Mouse (Mus musculus) midbrain, embryonic 16.5 days (tissue): Measurements from ENCODE around the gene Nol12. TPM values are rescaled to one million over a fixed set of nuclear protein-coding genes. Genes with fewer than 3 reads are reported as not detected.

Experiments used
- ATAC-seq: fragments of 200-750 bp; cut with Nextera tagmentation; 2 replicates; pipeline ENCODE4 v1.8.0; 2017; ENCODE audit warnings: moderate TSS enrichment
- H3K27ac ChIP-seq: fragments of 300-500 bp; sonication (generic); 2 replicates; pipeline ENCODE4 v1.5.1; 2014; ENCODE audit warnings: mild to moderate bottlenecking, low read length, mixed read lengths
- H3K27me3 ChIP-seq: fragments of 300-500 bp; sonication (generic); 2 replicates; pipeline ENCODE4 v1.6.1; 2014; ENCODE audit warnings: low read depth, low read length, mixed read lengths; ENCODE audit not compliant: control insufficient read depth, insufficient read depth
- H3K36me3 ChIP-seq: fragments of 300-500 bp; sonication (generic); 2 replicates; pipeline ENCODE4 v1.6.1; 2014; ENCODE audit warnings: mild to moderate bottlenecking, low read length, moderate library complexity, mixed read lengths; ENCODE audit not compliant: control insufficient read depth, insufficient read depth
- H3K4me1 ChIP-seq: fragments of 300-500 bp; sonication (generic); 2 replicates; pipeline ENCODE4 v1.6.1; 2014; ENCODE audit warnings: mild to moderate bottlenecking, low read length, mixed read lengths; ENCODE audit not compliant: control insufficient read depth, insufficient read depth
- H3K4me2 ChIP-seq: fragments of 300-500 bp; sonication (generic); 2 replicates; pipeline ENCODE4 v1.6.1; 2014; ENCODE audit warnings: mild to moderate bottlenecking, low read length, mixed read lengths
- H3K4me3 ChIP-seq: fragments of 300-500 bp; sonication (generic); 2 replicates; pipeline ENCODE4 v1.5.1; 2014; ENCODE audit warnings: low read depth, mild to moderate bottlenecking, low read length, moderate library complexity, mixed read lengths
- H3K9ac ChIP-seq: fragments of 300-500 bp; sonication (generic); 2 replicates; pipeline ENCODE4 v1.6.1; 2014; ENCODE audit warnings: low read depth, low read length, mixed read lengths
- H3K9me3 ChIP-seq: fragments of 300-500 bp; sonication (generic); replicated peaks from 2 replicates; pipeline ENCODE4 v1.6.1; 2014; ENCODE audit warnings: mild to moderate bottlenecking, low read length, mixed read lengths; ENCODE audit not compliant: control insufficient read depth, poor library complexity, severe bottlenecking
- WGBS: fragments of 180-500 bp; shearing (Covaris S2); extraction: QIAGEN DNeasy Blood & Tissue Kit; methylation state at CpG from one replicate; pipeline ENCODE4 v1.1.7; 2014; 5-methylcytosine and 5-hydroxymethylcytosine counted together
- polyA plus RNA-seq: library from polyadenylated mRNA; unstranded; fragments of >200 nt; fragmentation: Nextera tagmentation; extraction: Ambion mirVana; gene quantifications from 2 replicates; pipeline ENCODE4 v1.2.1, GENCODE M21; 2015

Nol12 gene
- 66.3 and 67.6 TPM in 2 replicates for polyA plus RNA-seq

GRCm38 (mm10) chr15:78934784-78935320, at the start of gene Nol12:
Nol12 (plus strand) TSS chr15:78934933.
- no peaks in the 10 kb centered on the region for H3K27me3 ChIP-seq
- WGBS: under 1% methylated on average over 41 of the region's 42 CpGs
- peak within 1 kb of the TSS; percentile 75 for H3K27ac ChIP-seq
- H3K4me1 ChIP-seq: peaks cover 8% of the 10 kb centered on the region
- H3K4me2 ChIP-seq: peak within 1 kb of the TSS; percentile 63
- ATAC-seq: peak; percentile 91
- peak within 1 kb of the TSS; percentile 62 for H3K9ac ChIP-seq
- no peaks in the 10 kb centered on the region for H3K9me3 ChIP-seq
- H3K4me3 ChIP-seq: peak within 1 kb of the TSS; percentile 56
- H3K36me3 ChIP-seq: peaks cover 10% of the 10 kb centered on the region

GRCm38 (mm10) chr15:78889401-78889853, 45.3 kb upstream of the Nol12 start:
- Histone ChIP-seq H3K27ac (no peak overlapping the region), H3K9ac (no peak overlapping the region), H3K4me1 (no peaks in the 10 kb centered on the region), H3K36me3 (peaks cover 33% of the 10 kb centered on the region), H3K9me3 (no peaks in the 10 kb centered on the region), H3K4me2 (no peak overlapping the region), H3K4me3 (no peak overlapping the region), H3K27me3 (no peaks in the 10 kb centered on the region)
- ATAC-seq: no peak
- 19% methylated on average over 13 of the region's 13 CpGs for WGBS

DNA sequence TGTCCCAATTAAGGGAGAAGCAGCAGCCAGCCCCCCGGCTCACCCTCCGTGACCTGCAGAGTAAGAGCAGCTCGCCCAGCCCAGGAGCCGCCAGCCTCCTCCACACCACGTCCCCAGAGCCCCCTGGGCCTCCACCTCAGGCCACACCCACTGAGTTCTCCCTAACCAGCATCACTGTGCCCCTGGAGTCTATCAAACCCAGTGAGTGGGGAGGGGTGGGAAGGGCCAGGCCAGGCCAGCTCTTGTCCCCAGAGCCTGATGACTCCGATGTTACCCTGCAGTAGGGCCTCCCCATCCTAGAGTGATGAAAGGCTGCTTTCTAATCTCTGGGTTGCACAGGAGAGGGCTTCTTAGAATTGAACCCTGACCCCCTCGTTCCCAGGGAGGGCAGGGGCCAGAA, 42.3 kb upstream of the Nol12 start:
- H3K9ac ChIP-seq: no peak overlapping the region
- no peaks in the 10 kb centered on the region for H3K9me3 ChIP-seq
- no peaks in the 10 kb centered on the region for H3K27me3 ChIP-seq
- H3K4me3 ChIP-seq: no peak overlapping the region
- WGBS: 70% methylated on average over 7 of the region's 7 CpGs
- ATAC-seq: no peak
- no peaks in the 10 kb centered on the region for H3K4me1 ChIP-seq
- no peak overlapping the region for H3K27ac ChIP-seq
- no peak overlapping the region for H3K4me2 ChIP-seq
- peaks cover 22% of the 10 kb centered on the region for H3K36me3 ChIP-seq

DNA sequence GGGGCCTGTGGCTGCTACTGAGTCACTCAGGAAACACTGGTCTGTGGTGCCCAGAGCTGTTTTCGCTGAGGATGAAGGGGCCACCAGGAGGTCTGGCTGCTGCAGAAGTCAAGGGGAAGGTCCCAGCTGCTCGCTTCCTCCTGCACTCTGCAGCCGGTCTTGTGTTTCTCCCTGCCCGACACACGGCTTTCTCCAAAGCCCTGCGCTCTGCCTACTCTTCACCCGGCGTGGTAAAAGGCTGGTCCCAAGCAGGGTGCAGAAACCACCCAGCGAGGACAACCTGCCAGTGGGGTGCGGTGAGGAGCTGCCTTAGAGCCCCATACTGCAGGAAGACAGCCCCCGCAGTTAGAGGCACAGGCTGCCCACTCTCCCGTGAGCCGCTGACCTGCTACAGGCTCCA, 40.0 kb upstream of the Nol12 start:
- 74% methylated on average over 13 of the region's 13 CpGs for WGBS
- H3K9ac ChIP-seq: no peak overlapping the region
- H3K4me1 ChIP-seq: peaks cover 5% of the 10 kb centered on the region
- H3K4me2 ChIP-seq: no peak overlapping the region
- H3K4me3 ChIP-seq: no peak overlapping the region
- H3K27me3 ChIP-seq: peaks cover 8% of the 10 kb centered on the region
- no peak for ATAC-seq
- no peaks in the 10 kb centered on the region for H3K9me3 ChIP-seq
- H3K36me3 ChIP-seq: peaks cover 16% of the 10 kb centered on the region
- H3K27ac ChIP-seq: no peak overlapping the region

DNA sequence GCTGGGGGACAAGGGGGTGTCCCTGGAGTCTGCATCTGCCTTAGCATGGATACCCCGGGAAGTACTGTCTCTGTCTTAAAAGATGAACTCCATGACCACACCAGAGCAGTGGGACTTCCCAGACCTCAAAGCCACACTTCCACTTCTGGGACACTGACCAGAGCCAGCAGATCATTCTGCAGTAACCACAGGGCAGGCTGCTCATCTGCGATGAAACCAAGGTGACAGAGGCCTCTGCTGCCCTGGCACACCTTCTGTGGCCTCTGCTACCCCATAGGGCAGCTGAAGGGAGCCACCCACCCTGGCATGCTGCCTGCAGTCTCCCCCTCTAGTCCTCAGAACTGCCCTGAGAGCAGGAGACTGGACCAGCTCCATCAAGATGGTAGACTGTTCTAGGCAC, 39.0 kb upstream of the Nol12 start:
- Histone ChIP-seq H3K9ac (no peak overlapping the region), H3K4me1 (peaks cover 10% of the 10 kb centered on the region), H3K4me2 (no peak overlapping the region), H3K9me3 (no peaks in the 10 kb centered on the region), H3K4me3 (no peak overlapping the region), H3K27me3 (peaks cover 10% of the 10 kb centered on the region), H3K27ac (no peak overlapping the region), H3K36me3 (peaks cover 15% of the 10 kb centered on the region)
- WGBS: 95% methylated on average over 2 of the region's 2 CpGs
- no peak for ATAC-seq

DNA sequence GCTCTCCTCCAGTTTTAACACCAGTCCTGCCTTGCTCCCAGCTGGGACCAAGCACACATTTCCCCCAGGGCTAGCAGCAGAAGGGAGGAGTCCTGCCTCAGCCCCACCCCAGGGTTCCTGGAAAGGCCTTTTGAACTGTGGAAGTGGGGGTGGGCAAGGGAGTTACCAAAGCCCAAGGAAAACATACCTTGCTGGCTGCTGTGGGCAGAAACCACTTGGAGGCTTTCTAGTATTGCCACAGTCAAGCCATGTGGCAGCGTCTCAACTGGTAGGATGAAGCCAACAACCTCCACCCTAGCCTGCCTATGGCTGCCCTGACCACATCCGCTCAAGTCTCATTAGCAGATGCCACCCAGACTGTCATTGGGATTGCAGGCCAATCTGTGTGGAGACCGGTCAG, 38.6 kb upstream of the Nol12 start:
- no peak overlapping the region for H3K4me3 ChIP-seq
- ATAC-seq: no peak
- H3K4me1 ChIP-seq: peaks cover 10% of the 10 kb centered on the region
- peaks cover 15% of the 10 kb centered on the region for H3K36me3 ChIP-seq
- H3K9me3 ChIP-seq: no peaks in the 10 kb centered on the region
- H3K4me2 ChIP-seq: no peak overlapping the region
- WGBS: 74% methylated on average over 3 of the region's 3 CpGs
- H3K27me3 ChIP-seq: peaks cover 10% of the 10 kb centered on the region
- H3K9ac ChIP-seq: no peak overlapping the region
- no peak overlapping the region for H3K27ac ChIP-seq

GRCm38 (mm10) chr15:78897488-78897887, 37.2 kb upstream of the Nol12 start:
- ATAC-seq: no peak

DNA sequence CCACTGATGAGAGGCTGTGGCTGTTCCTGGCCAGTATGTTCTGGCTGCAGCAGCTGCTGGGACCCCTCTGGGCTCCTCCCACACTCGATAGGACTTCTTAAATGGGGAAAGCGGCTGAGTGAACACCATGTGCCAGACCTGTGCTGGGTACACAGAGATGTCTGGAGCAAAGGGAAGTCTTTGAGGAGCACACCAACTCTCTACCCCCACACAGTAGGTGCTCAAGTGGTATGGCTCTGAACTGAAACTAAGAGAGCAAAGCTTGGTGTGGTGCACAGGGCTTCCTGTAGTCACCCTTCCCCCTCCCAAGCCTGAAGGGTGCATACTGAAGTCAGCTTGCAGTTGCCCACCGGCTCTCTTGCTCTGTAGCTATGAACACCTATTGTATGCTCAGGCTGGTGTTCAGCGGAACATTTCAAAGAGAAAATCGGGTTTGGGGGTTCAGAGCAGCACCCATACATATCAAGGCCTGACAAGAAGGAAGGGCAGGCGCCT, 36.2 kb upstream of the Nol12 start:
- Histone ChIP-seq H3K36me3 (0 out of 2 replicates have a peak, but pooled peaks cover 2% of the 10 kb centered on the region), H3K4me2 (no peak overlapping the region), H3K9ac (no peak overlapping the region), H3K9me3 (no peaks in the 10 kb centered on the region), H3K4me1 (peaks cover 13% of the 10 kb centered on the region), H3K27ac (no peak overlapping the region), H3K27me3 (peaks cover 10% of the 10 kb centered on the region), H3K4me3 (no peak overlapping the region)
- WGBS: 53% methylated on average over 6 of the region's 6 CpGs
- ATAC-seq: no peak

More at GRCm38 (mm10) chr15:78897488-78897887, 37.2 kb upstream of the Nol12 start:
- no peak overlapping the region for H3K27ac ChIP-seq
- no peak overlapping the region for H3K4me2 ChIP-seq
- no peak overlapping the region for H3K9ac ChIP-seq
- WGBS: 83% methylated on average over 4 of the region's 4 CpGs
- H3K4me1 ChIP-seq: peaks cover 13% of the 10 kb centered on the region
- H3K4me3 ChIP-seq: no peak overlapping the region
- no peaks in the 10 kb centered on the region for H3K9me3 ChIP-seq
- peaks cover 10% of the 10 kb centered on the region for H3K27me3 ChIP-seq
- peaks cover 3% of the 10 kb centered on the region; the same call in 1 of the 2 replicates for H3K36me3 ChIP-seq

DNA sequence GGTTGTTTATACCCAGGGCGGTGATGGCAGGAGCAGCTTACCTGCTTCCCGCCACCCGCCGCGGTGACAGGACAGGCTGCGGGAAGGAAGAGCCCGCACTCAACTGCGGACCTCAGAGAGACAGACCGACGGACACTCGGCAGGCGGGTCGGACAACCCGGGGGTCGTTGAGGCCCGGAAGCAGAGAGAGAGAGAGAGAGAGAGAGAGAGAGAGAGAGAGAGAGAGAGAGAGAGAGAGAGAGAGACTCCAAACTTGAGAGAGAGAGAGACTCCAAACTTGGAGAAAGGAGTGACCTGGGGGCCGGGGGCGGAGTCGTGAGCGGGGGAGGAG, 35.4 kb upstream of the Nol12 start, which contains the start of gene Gm49510:
Gm49510 (plus strand) TSS at position 259 of the 331 bp plus-strand sequence.
- H3K4me3 ChIP-seq: peak within 1 kb of the TSS; percentile 53
- H3K36me3 ChIP-seq: 0 out of 2 replicates have a peak, but pooled peaks cover 2% of the 10 kb centered on the region
- H3K4me1 ChIP-seq: peaks cover 13% of the 10 kb centered on the region
- peak within 1 kb of the TSS; percentile 96 for H3K4me2 ChIP-seq
- H3K27ac ChIP-seq: no peak within 1 kb of the TSS; the same call in 1 of the 2 replicates
- no peaks in the 10 kb centered on the region for H3K9me3 ChIP-seq
- peaks cover 10% of the 10 kb centered on the region for H3K27me3 ChIP-seq
- ATAC-seq: no peak
- WGBS: 7% methylated on average over 15 of the region's 20 CpGs
- H3K9ac ChIP-seq: peak within 1 kb of the TSS; percentile 68
